8 mouse cellular contexts compared by ENCODE assay signal in genomic region chr4:133432560-133433171, GRCm38 (mm10). TPM values are rescaled to one million over a fixed set of nuclear protein-coding genes. Genes with fewer than 3 reads are reported as not detected.
A peak's percentile ranks its signal among the peaks of the same experiment; 100 is the strongest.
DNase-seq lines count a peak whose midpoint lies in the region; ATAC-seq and TF ChIP-seq lines count a peak whose summit lies in the region.

No protein-coding gene starts in this region.

- no peak for DNase-seq in heart, postnatal 4 days
- DNase-seq in brain, embryonic 18.5 days (ENCODE audit: low read depth, low spot score) = peak; percentile 24
- peak; percentile 79 for DNase-seq in forebrain, postnatal 0 days
- peak; percentile 42 for DNase-seq in right cerebral cortex, postnatal 4 days
- DNase-seq in spleen, postnatal 36 days (ENCODE audit: low spot score in 2 of 2) = no peak
- no peak for DNase-seq in adrenal gland, postnatal 10 days

- no peaks in the 10 kb centered on the region for H3K9me3 ChIP-seq in heart, embryonic 15.5 days (replicated peaks)
- H3K9me3 ChIP-seq in forebrain, postnatal 0 days (ENCODE audit: low read length) = no peaks in the 10 kb centered on the region
- H3K9me3 ChIP-seq in limb, embryonic 12.5 days = no peaks in the 10 kb centered on the region

- TF ChIP-seq CTCF in forebrain, postnatal 0 days (IDR thresholded peaks at IDR 0.05; ENCODE audit: low read depth) = no peak

- no peaks in the 10 kb centered on the region for H3K36me3 ChIP-seq in heart, embryonic 15.5 days
- no peaks in the 10 kb centered on the region for H3K36me3 ChIP-seq in forebrain, postnatal 0 days (ENCODE audit: insufficient read depth)
- no peaks in the 10 kb centered on the region for H3K36me3 ChIP-seq in limb, embryonic 12.5 days

- H3K4me1 ChIP-seq in heart, embryonic 15.5 days (replicated peaks) = peaks cover 5% of the 10 kb centered on the region; the same call in 1 of the 2 replicates
- 0 out of 2 replicates have a peak, but pooled peaks cover 4% of the 10 kb centered on the region for H3K4me1 ChIP-seq in forebrain, postnatal 0 days (ENCODE audit: insufficient read depth)
- H3K4me1 ChIP-seq in limb, embryonic 12.5 days (replicated peaks) = 0 out of 2 replicates have a peak, but pooled peaks cover 4% of the 10 kb centered on the region

- H3K27me3 ChIP-seq in heart, embryonic 15.5 days = no peaks in the 10 kb centered on the region
- H3K27me3 ChIP-seq in forebrain, postnatal 0 days (ENCODE audit: insufficient read depth, low read length) = no peaks in the 10 kb centered on the region
- no peaks in the 10 kb centered on the region for H3K27me3 ChIP-seq in limb, embryonic 12.5 days

- WGBS in heart, embryonic 15.5 days = 25% methylated on average over 17 of the region's 17 CpGs
- WGBS in forebrain, postnatal 0 days = 15% methylated on average over 17 of the region's 17 CpGs
- WGBS in limb, embryonic 12.5 days = 20% methylated on average over 17 of the region's 17 CpGs

- no peak overlapping the region for H3K4me3 ChIP-seq in heart, embryonic 15.5 days
- no peak overlapping the region for H3K4me3 ChIP-seq in forebrain, postnatal 0 days (ENCODE audit: low read depth, low read length)
- H3K4me3 ChIP-seq in limb, embryonic 12.5 days (replicated peaks) = no peak overlapping the region

- H3K9ac ChIP-seq in heart, embryonic 15.5 days = 0 out of 2 replicates have a peak overlapping the region, but pooled peaks have one; percentile 4
- no peak overlapping the region for H3K9ac ChIP-seq in forebrain, postnatal 0 days
- no peak overlapping the region for H3K9ac ChIP-seq in limb, embryonic 12.5 days (replicated peaks)

- H3K27ac ChIP-seq in heart, embryonic 15.5 days = no peak overlapping the region
- H3K27ac ChIP-seq in forebrain, postnatal 0 days (ENCODE audit: low read depth, low read length) = peak overlapping the region; percentile 66
- H3K27ac ChIP-seq in limb, embryonic 12.5 days = no peak overlapping the region

- no peak for ATAC-seq in heart, embryonic 15.5 days (replicated peaks; ENCODE audit: insufficient number of reproducible peaks, insufficient read depth, low FRiP score, low read depth)
- ATAC-seq in forebrain, postnatal 0 days = peak; percentile 94
- ATAC-seq in limb, embryonic 12.5 days (ENCODE audit: insufficient number of reproducible peaks, insufficient read depth, low FRiP score, low TSS enrichment, low read depth) = no peak

- H3K4me2 ChIP-seq in heart, embryonic 15.5 days = peak overlapping the region; percentile 30; the same call in 1 of the 2 replicates
- H3K4me2 ChIP-seq in forebrain, postnatal 0 days (ENCODE audit: low read depth) = peak overlapping the region; percentile 13; the same call in 1 of the 2 replicates
- peak overlapping the region; percentile 23; the same call in 1 of the 2 replicates for H3K4me2 ChIP-seq in limb, embryonic 12.5 days

RNA-seq across cellular contexts. Expression of gene Tent5b, which starts 47.3 kb away (rescaled TPM):
- polyA plus RNA-seq in heart, embryonic 15.5 days (2015; fragmentation: Nextera tagmentation; extraction: Ambion mirVana) = 0.83 and 1.2 TPM in 2 replicates
- 1 to 10 TPM; 1.9 to 3.1 TPM for total RNA-seq in heart, postnatal 4 days (2021)
- total RNA-seq in forebrain, postnatal 0 days (2014; rRNA removed) = 0.23 and 0.62 TPM in 2 replicates
- 0.31 TPM in 2 replicates for polyA plus RNA-seq in forebrain, postnatal 0 days (2015; fragmentation: Nextera tagmentation; extraction: Ambion mirVana)
- polyA plus RNA-seq in limb, embryonic 12.5 days (2016; fragmentation: Nextera tagmentation; extraction: Ambion mirVana) = 1.2 TPM in 2 replicates
- 1 to 10 TPM in 1 of 2 experiments, under 1 TPM in 1; 0.58 to 1.2 TPM for total RNA-seq in adrenal gland, postnatal 10 days (2021)

Comparison
In these comparisons a context has a peak if more than half of its experiments do, and no peak if none do; other contexts are left out.
1. DNase-seq: peak in brain, embryonic 18.5 days (single experiment), forebrain, postnatal 0 days (single experiment) and right cerebral cortex, postnatal 4 days (single experiment); none in heart, postnatal 4 days (single experiment), spleen, postnatal 36 days (0 of 2) and adrenal gland, postnatal 10 days (single experiment).
2. Peak in every context shown above with its lines, with median percentiles within 50 percentile points of each other: H3K4me2 ChIP-seq.